Mouse (Mus musculus): Measurements from ENCODE around the gene Dynlt1a.
"Not testable (repeated sequence)": the region's sequence is repeated elsewhere in the genome, so short reads cannot be mapped to it uniquely, and the experiment has no call there.

DNA sequence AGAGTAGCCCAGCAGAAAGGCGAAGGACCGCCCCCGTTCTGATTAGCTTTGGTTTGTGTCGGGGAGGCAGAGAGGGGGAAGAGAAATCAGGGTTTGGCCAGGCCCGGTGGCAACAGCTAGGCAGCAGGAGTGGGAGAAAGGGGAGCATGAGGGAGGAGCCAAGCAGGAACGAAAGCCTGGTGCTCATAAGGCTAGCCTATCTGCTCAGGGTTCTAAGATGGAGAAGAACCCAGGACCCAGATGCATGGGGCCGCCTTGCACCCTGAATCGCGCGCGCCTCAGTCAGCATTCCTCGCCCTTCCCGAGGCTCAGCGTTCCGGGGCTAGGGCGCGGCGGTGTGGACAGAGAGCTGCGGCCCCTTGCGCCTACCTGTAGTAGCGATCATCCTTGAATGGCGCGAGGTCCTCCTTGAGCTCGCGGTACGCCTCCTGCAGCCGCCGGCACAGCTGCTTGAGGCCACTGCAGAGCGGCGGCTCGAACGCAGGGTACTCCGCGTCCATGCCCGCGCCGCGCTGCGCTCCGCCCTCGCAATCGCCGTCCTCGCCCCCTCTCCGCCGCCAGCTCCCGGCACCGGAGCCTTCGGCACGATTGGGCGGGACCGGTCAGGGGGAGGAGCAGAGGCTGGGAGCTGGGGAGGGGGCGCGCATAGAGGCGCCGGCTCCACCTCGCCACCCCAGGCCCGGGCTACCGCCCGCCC, 3.9 kb upstream of the Dynlt1a start:
- TF ChIP-seq CTCF, EP300 (IDR thresholded peaks at IDR 0.05): not testable (repeated sequence)
